Mouse (Mus musculus) testis, adult 10 weeks (tissue): ENCODE measurements around the gene Defa17. TPM values are rescaled to one million over a fixed set of nuclear protein-coding genes. Genes with fewer than 3 reads are reported as not detected.

Source experiments
- polyA plus RNA-seq: library from polyadenylated mRNA; stranded (reverse); fragments of 350-450 nt; fragmentation: Illumina TruSeq; extraction: RNeasy Lipid Tissue Mini Kit (QIAGEN cat#74804); gene quantifications from one replicate; pipeline ENCODE4 v1.2.3, GENCODE M21; 2014; ENCODE audit warnings: low read depth, low replicate concordance

Defa17 gene
- polyA plus RNA-seq, result 0.85 TPM

DNA sequence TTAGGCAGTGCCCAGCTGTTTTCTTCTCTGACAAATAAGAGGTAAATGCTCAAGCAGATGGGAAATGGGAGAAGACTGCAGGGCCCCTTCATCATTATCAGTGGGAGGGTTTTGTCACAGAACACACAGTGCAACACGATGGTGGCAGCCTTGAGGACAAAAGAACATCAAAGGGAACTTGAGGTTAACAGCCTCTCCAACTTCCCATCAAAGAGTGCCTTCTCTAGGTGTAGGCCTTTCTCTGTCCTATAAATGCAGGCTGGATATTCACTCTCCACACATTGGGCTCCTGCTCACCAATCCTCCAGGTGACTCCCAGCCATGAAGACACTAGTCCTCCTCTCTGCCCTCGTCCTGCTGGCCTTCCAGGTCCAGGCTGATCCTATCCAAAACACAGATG lies at the start of gene Defa17:
Gene Defa17 (plus strand): TSS at position 301 of the 400 bp plus-strand sequence.

DNA sequence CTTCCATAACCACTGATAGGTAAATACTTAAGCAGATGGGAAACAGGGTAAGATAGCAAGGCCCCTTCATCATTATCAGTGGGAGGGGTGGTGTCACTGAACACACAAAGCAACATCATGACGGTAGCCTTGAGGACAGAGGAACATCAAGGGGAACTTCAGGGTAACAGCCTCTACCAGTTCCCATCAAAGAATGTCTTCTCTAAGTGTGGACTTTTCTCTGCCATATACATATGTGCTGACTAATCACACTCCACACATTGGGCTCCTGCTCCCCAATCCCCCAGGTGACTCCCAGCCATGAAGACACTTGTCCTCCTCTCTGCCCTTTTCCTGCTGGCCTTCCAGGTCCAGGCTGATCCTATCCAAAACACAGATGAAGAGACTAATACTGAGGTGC lies 37.7 kb upstream of the Defa17 start, which contains the start of gene Defa26:
Gene Defa26 (plus strand): TSS at position 301 of the 400 bp plus-strand sequence.

DNA sequence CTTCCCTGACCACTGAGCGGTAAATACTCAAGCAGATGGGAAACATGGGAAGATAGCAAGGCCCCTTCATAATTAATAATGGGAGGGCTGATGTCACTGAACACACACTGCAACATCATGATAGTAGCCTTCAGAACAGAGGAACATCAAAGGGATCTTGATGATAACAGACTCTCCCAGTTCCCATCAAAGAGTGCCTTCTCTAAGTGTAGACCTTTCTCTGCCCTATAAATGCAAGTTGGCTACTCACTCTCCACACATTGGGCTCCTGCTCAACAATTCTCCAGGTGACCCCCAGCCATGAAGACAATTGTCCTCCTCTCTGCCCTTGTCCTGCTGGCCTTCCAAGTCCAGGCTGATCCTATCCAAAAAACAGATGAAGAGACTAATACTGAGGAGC lies 9.9 kb downstream of the Defa17 start, which contains the start of gene Defa34:
Gene Defa34 (plus strand): TSS at position 301 of the 400 bp plus-strand sequence.

DNA sequence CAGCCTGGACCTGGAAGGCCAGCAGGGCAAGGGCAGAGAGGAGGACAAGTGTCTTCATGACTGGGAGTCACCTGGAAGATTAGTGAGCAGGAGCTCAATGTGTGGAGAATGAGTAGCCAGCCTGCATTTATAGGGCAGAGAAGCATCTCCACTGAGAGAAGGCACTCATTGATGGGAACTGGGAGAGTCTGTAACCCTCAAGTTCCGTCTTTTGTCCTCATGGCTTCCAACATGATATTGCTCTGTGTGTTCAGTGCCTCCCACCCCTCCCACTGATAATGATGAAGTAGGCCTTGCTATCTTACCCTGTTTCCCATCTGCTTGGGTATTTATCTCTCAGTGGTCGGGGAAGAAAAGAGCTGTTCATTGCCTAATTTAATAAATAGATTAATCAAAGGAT lies 48.0 kb downstream of the Defa17 start, which contains the start of gene AY761184:
Gene AY761184 (minus strand): TSS at position 101 of the 400 bp plus-strand sequence.

Other genes starting within 250 kb of the Defa17 start
- gene Defa36, start 228.4 kb upstream of the Defa17 start, polyA plus RNA-seq, result not detected
- gene Gm7849, start 199.2 kb upstream of the Defa17 start, polyA plus RNA-seq, result not detected
- gene Defa20, start 146.5 kb upstream of the Defa17 start, polyA plus RNA-seq, result not detected
- not detected for gene Defa32, start 126.7 kb upstream of the Defa17 start, polyA plus RNA-seq
- not detected for gene Defa37, start 90.4 kb upstream of the Defa17 start, polyA plus RNA-seq
- not detected for gene Defa28, start 72.8 kb upstream of the Defa17 start, polyA plus RNA-seq
- gene Gm7861, start 61.3 kb upstream of the Defa17 start, polyA plus RNA-seq, result not detected
- not detected for gene Defa26, start 37.6 kb upstream of the Defa17 start, polyA plus RNA-seq
- not detected for gene Defa34, start 10.0 kb downstream of the Defa17 start, polyA plus RNA-seq
- gene AY761184, start 47.9 kb downstream of the Defa17 start, polyA plus RNA-seq, result not detected
- gene Defa24, start 78.7 kb downstream of the Defa17 start, polyA plus RNA-seq, result not detected
- gene Defb50, start 167.8 kb downstream of the Defa17 start, polyA plus RNA-seq, result not detected
- not detected for gene Defb2, start 184.1 kb downstream of the Defa17 start, polyA plus RNA-seq
- gene Defb10, start 203.1 kb downstream of the Defa17 start, polyA plus RNA-seq, result not detected
- not detected for gene Defb9, start 229.6 kb downstream of the Defa17 start, polyA plus RNA-seq